8 mouse cellular contexts compared by ENCODE assay signal in genomic region chr8:81341591-81342235, GRCm38 (mm10). TPM values are rescaled to one million over a fixed set of nuclear protein-coding genes. Genes with fewer than 3 reads are reported as not detected.
DNase-seq lines count a peak whose midpoint lies in the region; ATAC-seq and TF ChIP-seq lines count a peak whose summit lies in the region.

No protein-coding gene starts in this region.

- WGBS in bone marrow, adult 2 months = under 1% methylated on average over 23 of the region's 23 CpGs
- WGBS in embryonic facial prominence, embryonic 15.5 days = under 1% methylated on average over 19 of the region's 23 CpGs
- WGBS in neural tube, embryonic 14.5 days = under 1% methylated on average over 19 of the region's 23 CpGs

- no peak for TF ChIP-seq POLR2A in bone marrow, adult 2 months (IDR thresholded peaks at IDR 0.05; ENCODE audit: borderline replicate concordance, control insufficient read depth, low read depth, low read length)

- peak overlapping the region; percentile 72 for H3K4me3 ChIP-seq in bone marrow, adult 2 months (replicated peaks; ENCODE audit: control insufficient read depth, low read depth, low read length)
- H3K4me3 ChIP-seq in embryonic facial prominence, embryonic 15.5 days (replicated peaks) = peak overlapping the region; percentile 60
- peak overlapping the region; percentile 55 for H3K4me3 ChIP-seq in neural tube, embryonic 14.5 days (ENCODE audit: low read depth, low read length)

- H3K4me1 ChIP-seq in bone marrow, adult 2 months (ENCODE audit: control insufficient read depth, insufficient read depth, low read length) = peaks cover 2% of the 10 kb centered on the region; the same call in 1 of the 2 replicates
- H3K4me1 ChIP-seq in embryonic facial prominence, embryonic 15.5 days = peaks cover 11% of the 10 kb centered on the region
- H3K4me1 ChIP-seq in neural tube, embryonic 14.5 days (ENCODE audit: control insufficient read depth, insufficient read depth, low read length) = 0 out of 2 replicates have a peak, but pooled peaks cover 3% of the 10 kb centered on the region

- peak; percentile 34 to 38 for DNase-seq in heart, postnatal 36 days
- peak; percentile 31 to 71 for DNase-seq in layer of hippocampus, adult 18-20 months (ENCODE audit: low spot score in 2 of 2)
- peak; percentile 57 to 62 for DNase-seq in lung, adult 18-20 months
- peak; percentile 34 to 59 for DNase-seq in thymus, adult 18-20 months

- peak; percentile 53; the same call in 1 of the 2 replicates for TF ChIP-seq CTCF in bone marrow, adult 2 months (IDR thresholded peaks at IDR 0.05; ENCODE audit: control insufficient read depth, insufficient read depth, low read length)

- intact Hi-C loops in heart, postnatal 36 days (cut with DNase I) = no loop called here

- no peaks in the 10 kb centered on the region for H3K9me3 ChIP-seq in embryonic facial prominence, embryonic 15.5 days (replicated peaks)
- H3K9me3 ChIP-seq in neural tube, embryonic 14.5 days (ENCODE audit: control insufficient read depth, low read length) = no peaks in the 10 kb centered on the region; the same call in 1 of the 2 replicates

- H3K9ac ChIP-seq in embryonic facial prominence, embryonic 15.5 days = peak overlapping the region; percentile 40; the same call in 1 of the 2 replicates
- peak overlapping the region; percentile 57 for H3K9ac ChIP-seq in neural tube, embryonic 14.5 days (replicated peaks; ENCODE audit: low read depth, low read length)

- H3K36me3 ChIP-seq in embryonic facial prominence, embryonic 15.5 days = no peaks in the 10 kb centered on the region
- H3K36me3 ChIP-seq in neural tube, embryonic 14.5 days (ENCODE audit: control insufficient read depth, insufficient read depth, low read length) = no peaks in the 10 kb centered on the region

- H3K27me3 ChIP-seq in embryonic facial prominence, embryonic 15.5 days = peaks cover 4% of the 10 kb centered on the region; the same call in 1 of the 2 replicates
- no peaks in the 10 kb centered on the region for H3K27me3 ChIP-seq in neural tube, embryonic 14.5 days (ENCODE audit: control insufficient read depth, insufficient read depth, low read length)

- H3K27ac ChIP-seq in bone marrow, adult 2 months (ENCODE audit: control insufficient read depth, insufficient read depth, low read depth, low read length, poor library complexity) = peak overlapping the region; percentile 72
- no peak overlapping the region for H3K27ac ChIP-seq in embryonic facial prominence, embryonic 15.5 days (replicated peaks)
- H3K27ac ChIP-seq in neural tube, embryonic 14.5 days (ENCODE audit: low read depth, low read length) = peak overlapping the region; percentile 44; the same call in 1 of the 2 replicates

- ATAC-seq in CD4-positive, CD25-positive, alpha-beta regulatory T cell, adult 4 months = peak; percentile 64
- peak; percentile 53 for ATAC-seq in embryonic facial prominence, embryonic 15.5 days (ENCODE audit: insufficient number of reproducible peaks, low FRiP score, low TSS enrichment, low read depth)
- ATAC-seq in neural tube, embryonic 14.5 days (ENCODE audit: low read depth) = peak; percentile 85

- H3K4me2 ChIP-seq in embryonic facial prominence, embryonic 15.5 days (replicated peaks) = peak overlapping the region; percentile 95
- peak overlapping the region; percentile 93 for H3K4me2 ChIP-seq in neural tube, embryonic 14.5 days (ENCODE audit: low read depth, low read length)

RNA-seq across cellular contexts. Expression of gene Inpp4b, which starts 0.6 kb away (rescaled TPM):
- polyA plus RNA-seq in CD4-positive, CD25-positive, alpha-beta regulatory T cell, adult 4 months (2017; shearing (Covaris generic)) = 100 to 1,000 TPM; 673 to 808 TPM
- polyA plus RNA-seq in bone marrow, adult 2 months (2011; ENCODE audit: insufficient read depth, insufficient read length, low replicate concordance, missing spikeins) = 3.1 and 4.8 TPM in 2 replicates
- polyA plus RNA-seq in embryonic facial prominence, embryonic 15.5 days (2015; fragmentation: Nextera tagmentation; extraction: Ambion mirVana) = 19.6 and 22.4 TPM in 2 replicates
- 10 to 100 TPM; 62.3 to 68.1 TPM for total RNA-seq in heart, postnatal 36 days (2021)
- total RNA-seq in layer of hippocampus, adult 18-20 months (2021) = 10 to 100 TPM; 10.4 to 10.9 TPM
- 8.5 and 10.1 TPM in 2 replicates for polyA plus RNA-seq in neural tube, embryonic 14.5 days (2014; fragmentation: Nextera tagmentation; extraction: Ambion mirVana)

Comparison
In these comparisons a context has a peak if more than half of its experiments do, and no peak if none do; other contexts are left out.
1. RNA of gene Inpp4b, which starts 0.6 kb away (polyA plus RNA-seq): 673 to 808 TPM in CD4-positive, CD25-positive, alpha-beta regulatory T cell, adult 4 months; 19.6 to 22.4 TPM in embryonic facial prominence, embryonic 15.5 days, 8.5 to 10.1 TPM in neural tube, embryonic 14.5 days and 3.1 to 4.8 TPM in bone marrow, adult 2 months; every median in the first group is over 10 times any median in the second.
2. Peak in every context shown above with its lines, with median percentiles within 50 percentile points of each other: ATAC-seq, H3K4me3 ChIP-seq and DNase-seq.